ENCODE assay signal across 28 mouse cellular contexts in the genomic region with DNA sequence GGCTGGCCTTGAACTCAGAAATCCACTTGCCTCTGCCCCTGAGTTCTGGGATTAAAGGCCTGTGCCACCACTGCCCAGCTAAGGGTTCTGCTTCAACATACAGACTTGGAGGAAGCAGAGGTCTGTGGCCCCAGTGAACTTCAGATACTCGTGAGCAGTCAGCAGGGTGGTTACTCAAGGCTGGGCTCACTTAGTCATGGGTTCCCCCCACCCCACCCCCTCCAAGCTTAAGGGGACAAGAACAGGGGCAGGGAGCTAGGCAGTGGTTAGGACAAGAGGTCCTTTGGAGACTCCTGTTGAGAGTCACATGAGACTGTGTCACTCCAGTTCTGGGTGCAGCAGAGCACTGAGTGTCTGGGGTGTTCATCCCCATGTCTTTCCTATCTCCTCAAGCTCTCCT. TPM values are rescaled to one million over a fixed set of nuclear protein-coding genes. Genes with fewer than 3 reads are reported as not detected.
DNase-seq lines count a peak whose midpoint lies in the region; ATAC-seq and TF ChIP-seq lines count a peak whose summit lies in the region.
"Had no signal": no experiment of that assay in that cellular context is flagged by ENCODE, and none has a peak within 500 bp of the region (broad histone marks: within the 10 kb centered on the region; RNA-seq: fewer than 3 reads in every experiment).

No protein-coding gene starts in this region.

- peak; percentile 40 for DNase-seq in adrenal gland, adult 2 months
- no peak for DNase-seq in adrenal gland, postnatal 4 days (ENCODE audit: low spot score in 2 of 2)
- DNase-seq in lung, postnatal 0 days (ENCODE audit: low spot score): peak; percentile 62
- DNase-seq in lung, postnatal 14 days: no peak
- peak; percentile 38 for DNase-seq in stomach, postnatal 0 days (ENCODE audit: low spot score)
- no peak for DNase-seq in spleen, adult 18-20 months
- DNase-seq: cerebellum, adult 18-20 months; cerebellum, postnatal 10 days; forebrain, postnatal 0 days; gastrocnemius, postnatal 14 days; heart, adult 11 months; kidney, postnatal 25 days; lung, postnatal 10 days; right cerebral cortex, postnatal 25 days; thymus, adult 2 months; thymus, postnatal 4 days had no signal

- WGBS in lung, postnatal 0 days: 35% methylated on average over 1 of the region's 1 CpGs
- 18% methylated on average over 1 of the region's 1 CpGs for WGBS in stomach, postnatal 0 days

- no peak overlapping the region for H3K27ac ChIP-seq in lung, postnatal 0 days (ENCODE audit: low read length)
- H3K27ac ChIP-seq in stomach, postnatal 0 days (replicated peaks): no peak overlapping the region
- H3K27ac ChIP-seq: embryonic facial prominence, embryonic 13.5 days; heart, embryonic 10.5 days; heart, embryonic 15.5 days; kidney, embryonic 15.5 days; limb, embryonic 13.5 days; midbrain, embryonic 15.5 days had no signal

- ATAC-seq in lung, postnatal 0 days: peak; percentile 61
- ATAC-seq in granulocyte monocyte progenitor cell, adult 5-6 weeks (replicated peaks; ENCODE audit: poor library complexity, severe bottlenecking): peak; percentile 43
- ATAC-seq in stomach, postnatal 0 days (ENCODE audit: low FRiP score, low TSS enrichment): no peak
- ATAC-seq: forebrain, postnatal 0 days; hindbrain, embryonic 16.5 days; midbrain, embryonic 15.5 days had no signal

- H3K27me3 ChIP-seq in lung, postnatal 0 days (replicated peaks; ENCODE audit: insufficient read depth, low read length): no peaks in the 10 kb centered on the region
- no peaks in the 10 kb centered on the region for H3K27me3 ChIP-seq in stomach, postnatal 0 days (ENCODE audit: control insufficient read depth, insufficient read depth, low read length)
- H3K27me3 ChIP-seq: embryonic facial prominence, embryonic 13.5 days; kidney, embryonic 15.5 days; limb, embryonic 13.5 days; midbrain, embryonic 15.5 days had no signal

- no peaks in the 10 kb centered on the region for H3K9me3 ChIP-seq in lung, postnatal 0 days (ENCODE audit: low read length)
- no peaks in the 10 kb centered on the region for H3K9me3 ChIP-seq in stomach, postnatal 0 days (ENCODE audit: control insufficient read depth, low read length)
- H3K9me3 ChIP-seq: embryonic facial prominence, embryonic 13.5 days; heart, embryonic 10.5 days; heart, embryonic 15.5 days; kidney, embryonic 15.5 days; limb, embryonic 13.5 days; midbrain, embryonic 10.5 days; midbrain, embryonic 15.5 days had no signal

- TF ChIP-seq CTCF in lung, postnatal 0 days (IDR thresholded peaks at IDR 0.05): no peak
- TF ChIP-seq CTCF in stomach, postnatal 0 days (IDR thresholded peaks at IDR 0.05; ENCODE audit: low read depth): no peak

- H3K4me3 ChIP-seq in lung, postnatal 0 days (ENCODE audit: low read depth, low read length): no peak overlapping the region
- no peak overlapping the region for H3K4me3 ChIP-seq in stomach, postnatal 0 days (ENCODE audit: low read depth, low read length)
- H3K4me3 ChIP-seq: embryonic facial prominence, embryonic 13.5 days; heart, embryonic 10.5 days; heart, embryonic 15.5 days; kidney, embryonic 15.5 days; limb, embryonic 13.5 days; midbrain, embryonic 10.5 days; midbrain, embryonic 15.5 days had no signal

- no peaks in the 10 kb centered on the region for H3K36me3 ChIP-seq in lung, postnatal 0 days (ENCODE audit: insufficient read depth, low read length)
- H3K36me3 ChIP-seq in stomach, postnatal 0 days (ENCODE audit: control insufficient read depth, insufficient read depth, low read length): no peaks in the 10 kb centered on the region
- H3K36me3 ChIP-seq: embryonic facial prominence, embryonic 13.5 days; heart, embryonic 10.5 days; heart, embryonic 15.5 days; kidney, embryonic 15.5 days; limb, embryonic 13.5 days; midbrain, embryonic 10.5 days; midbrain, embryonic 15.5 days had no signal

- TF ChIP-seq EP300 in lung, postnatal 0 days (IDR thresholded peaks at IDR 0.05): peak; percentile 85
- no peak for TF ChIP-seq EP300 in stomach, postnatal 0 days (optimal IDR thresholded peaks at IDR 0.05)

- no peak overlapping the region for H3K4me2 ChIP-seq in lung, postnatal 0 days (replicated peaks; ENCODE audit: low read depth, low read length)
- H3K4me2 ChIP-seq in stomach, postnatal 0 days (replicated peaks; ENCODE audit: low read depth): no peak overlapping the region
- H3K4me2 ChIP-seq: embryonic facial prominence, embryonic 13.5 days; heart, embryonic 15.5 days; kidney, embryonic 15.5 days; limb, embryonic 13.5 days; liver, embryonic 11.5 days; midbrain, embryonic 15.5 days had no signal

- no peak overlapping the region for H3K9ac ChIP-seq in lung, postnatal 0 days (replicated peaks; ENCODE audit: low read depth)
- no peak overlapping the region for H3K9ac ChIP-seq in stomach, postnatal 0 days (ENCODE audit: low read length)
- H3K9ac ChIP-seq: embryonic facial prominence, embryonic 13.5 days; forebrain, postnatal 0 days; heart, embryonic 15.5 days; kidney, embryonic 15.5 days; limb, embryonic 13.5 days; midbrain, embryonic 15.5 days had no signal

- no peaks in the 10 kb centered on the region; the same call in 1 of the 2 replicates for H3K4me1 ChIP-seq in lung, postnatal 0 days (ENCODE audit: insufficient read depth, low read depth, low read length)
- H3K4me1 ChIP-seq in stomach, postnatal 0 days (replicated peaks; ENCODE audit: control insufficient read depth, insufficient read depth): 0 out of 2 replicates have a peak, but pooled peaks cover 1% of the 10 kb centered on the region
- H3K4me1 ChIP-seq: midbrain, embryonic 15.5 days had no signal

RNA-seq across cellular contexts. Expression of gene C77080, which starts 7.5 kb away (rescaled TPM):
- total RNA-seq in adrenal gland, adult 2 months (2021): 10 to 100 TPM; 15.5 to 30.5 TPM
- 20.4 and 21.3 TPM in 2 replicates for polyA plus RNA-seq in adrenal gland, adult 2 months (2012; rRNA removed)
- total RNA-seq in adrenal gland, postnatal 4 days (2021): 10 to 100 TPM; 15.7 to 21.0 TPM
- polyA plus RNA-seq in lung, postnatal 0 days (2015; fragmentation: Nextera tagmentation; extraction: Ambion mirVana): 6.7 and 7.9 TPM in 2 replicates
- total RNA-seq in granulocyte monocyte progenitor cell, adult 5-6 weeks (2014; fragmentation: Nextera tagmentation): 0.32 and 0.88 TPM in 2 replicates
- total RNA-seq in granulocyte monocyte progenitor cell, adult 5-6 weeks (2017): 0.05 TPM in 1 of 2 replicates, not detected in the other
- 9.6 and 10.3 TPM in 2 replicates for polyA plus RNA-seq in stomach, postnatal 0 days (2015; fragmentation: Nextera tagmentation; extraction: Ambion mirVana)
- total RNA-seq: neutrophil, adult 5-6 weeks had no signal

RNA-seq across cellular contexts. Expression of gene Sync, which starts 18.7 kb away (rescaled TPM):
- total RNA-seq in adrenal gland, adult 2 months (2021): under 1 TPM; 0.66 to 0.97 TPM
- polyA plus RNA-seq in adrenal gland, adult 2 months (2012; rRNA removed): 0.11 and 0.32 TPM in 2 replicates
- 1 to 10 TPM; 3.8 to 4.4 TPM for total RNA-seq in adrenal gland, postnatal 4 days (2021)
- 0.80 and 0.98 TPM in 2 replicates for polyA plus RNA-seq in lung, postnatal 0 days (2015; fragmentation: Nextera tagmentation; extraction: Ambion mirVana)
- not detected in 2 replicates for total RNA-seq in granulocyte monocyte progenitor cell, adult 5-6 weeks (2014; fragmentation: Nextera tagmentation)
- total RNA-seq in granulocyte monocyte progenitor cell, adult 5-6 weeks (2017): not detected in 2 replicates
- polyA plus RNA-seq in stomach, postnatal 0 days (2015; fragmentation: Nextera tagmentation; extraction: Ambion mirVana): 2.9 and 3.2 TPM in 2 replicates
- total RNA-seq: common myeloid progenitor, adult 5-6 weeks had no signal

Comparison
In these comparisons a context has a peak if more than half of its experiments do, and no peak if none do; other contexts are left out.
1. DNase-seq: peak in adrenal gland, adult 2 months (single experiment), lung, postnatal 0 days (single experiment) and stomach, postnatal 0 days (single experiment); none in adrenal gland, postnatal 4 days (0 of 2), lung, postnatal 14 days (single experiment) and spleen, adult 18-20 months (0 of 2).
2. RNA of gene C77080, which starts 7.5 kb away (total RNA-seq): 15.5 to 30.5 TPM in adrenal gland, adult 2 months and 15.7 to 21.0 TPM in adrenal gland, postnatal 4 days; 0.05 to 0.88 TPM in granulocyte monocyte progenitor cell, adult 5-6 weeks; every median in the first group is over 4 times any median in the second.